Mouse (Mus musculus) hindbrain, embryonic 13.5 days (tissue): ENCODE measurements at regions not wholly inside any gene's neighbourhood (a gene's known extent, or its start where the extent isn't known, plus 50 kb on each side); places are given as distances from the start of the nearest gene placed in this dataset.

Experiments used
- ATAC-seq: fragments of 200-750 bp; cut with Nextera tagmentation; 2 replicates; pipeline ENCODE4 v1.8.0; 2017; ENCODE audit warnings: moderate TSS enrichment; ENCODE audit not compliant: low FRiP score
- H3K27ac ChIP-seq: fragments of 300-500 bp; sonication (generic); 2 replicates; pipeline ENCODE4 v1.5.1; 2015; ENCODE audit warnings: inconsistent platforms, mild to moderate bottlenecking, moderate library complexity
- H3K27me3 ChIP-seq: fragments of 300-500 bp; sonication (generic); 2 replicates; pipeline ENCODE4 v1.6.1; 2015; ENCODE audit warnings: mild to moderate bottlenecking, inconsistent platforms
- H3K36me3 ChIP-seq: fragments of 300-500 bp; sonication (generic); 2 replicates; pipeline ENCODE4 v1.6.1; 2015; ENCODE audit warnings: mild to moderate bottlenecking, inconsistent platforms
- H3K4me1 ChIP-seq: fragments of 300-500 bp; sonication (generic); replicated peaks from 2 replicates; pipeline ENCODE4 v1.6.1; 2015; ENCODE audit warnings: inconsistent platforms
- H3K4me2 ChIP-seq: fragments of 300-500 bp; sonication (generic); 2 replicates; pipeline ENCODE4 v1.6.1; 2015; ENCODE audit warnings: inconsistent platforms, mild to moderate bottlenecking, moderate library complexity
- H3K4me3 ChIP-seq: fragments of 300-500 bp; sonication (generic); 2 replicates; pipeline ENCODE4 v1.5.1; 2015; ENCODE audit warnings: mild to moderate bottlenecking, inconsistent platforms
- H3K9ac ChIP-seq: fragments of 300-500 bp; sonication (generic); 2 replicates; pipeline ENCODE4 v1.6.1; 2015; ENCODE audit warnings: mild to moderate bottlenecking, inconsistent platforms
- H3K9me3 ChIP-seq: fragments of 300-500 bp; sonication (generic); 2 replicates; pipeline ENCODE4 v1.6.1; 2016; ENCODE audit warnings: inconsistent platforms
- WGBS: fragments of 180-500 bp; shearing (Covaris S2); methylation state at CpG from one replicate; pipeline ENCODE4 v1.1.7; 2015; 5-methylcytosine and 5-hydroxymethylcytosine counted together

GRCm38 (mm10) chr2:27624656-27625366, 51.4 kb upstream of the Rxra start:
- no peak overlapping the region for H3K9ac ChIP-seq
- H3K9me3 ChIP-seq: no peaks in the 10 kb centered on the region
- ATAC-seq: no peak
- H3K4me3 ChIP-seq: no peak overlapping the region
- no peak overlapping the region for H3K4me2 ChIP-seq
- peaks cover 5% of the 10 kb centered on the region; the same call in 1 of the 2 replicates for H3K4me1 ChIP-seq
- no peaks in the 10 kb centered on the region for H3K27me3 ChIP-seq
- WGBS: 81% methylated on average over 2 of the region's 2 CpGs
- H3K36me3 ChIP-seq: no peaks in the 10 kb centered on the region
- no peak overlapping the region for H3K27ac ChIP-seq
